Mouse (Mus musculus): ENCODE measurements around the gene Fgf18. TPM values are rescaled to one million over a fixed set of nuclear protein-coding genes. Genes with fewer than 3 reads are reported as not detected.

Gene Fgf18
- total and polyA plus RNA-seq, 2 experiments from 2014 or later = 5.2 to 8.1 TPM

GRCm38 (mm10) chr11:33140111-33140460, 7.1 kb downstream of the Fgf18 start:
- DNase-seq = no peak
- Histone ChIP-seq H3K27me3 (ENCODE audit: insufficient read depth, low read length) (no peaks in the 10 kb centered on the region; the same call in 1 of the 2 replicates), H3K4me1 (ENCODE audit: insufficient read depth) (no peaks in the 10 kb centered on the region; the same call in 1 of the 2 replicates), H3K9ac (no peak overlapping the region), H3K4me3 (ENCODE audit: low read depth, low read length) (no peak overlapping the region), H3K4me2 (ENCODE audit: low read depth) (no peak overlapping the region), H3K27ac (ENCODE audit: low read depth, low read length) (no peak overlapping the region), H3K36me3 (ENCODE audit: insufficient read depth) (no peaks in the 10 kb centered on the region), H3K9me3 (ENCODE audit: low read length) (no peaks in the 10 kb centered on the region)
- 77% methylated on average over 5 of the region's 5 CpGs for WGBS
- no peak for ATAC-seq
- TF ChIP-seq CTCF (IDR thresholded peaks at IDR 0.05; ENCODE audit: low read depth) = no peak

GRCm38 (mm10) chr11:33139458-33140110, 7.6 kb downstream of the Fgf18 start:
- TF ChIP-seq CTCF (IDR thresholded peaks at IDR 0.05; ENCODE audit: low read depth) = no peak
- Histone ChIP-seq H3K4me2 (ENCODE audit: low read depth) (no peak overlapping the region), H3K27ac (ENCODE audit: low read depth, low read length) (no peak overlapping the region), H3K27me3 (ENCODE audit: insufficient read depth, low read length) (no peaks in the 10 kb centered on the region), H3K4me1 (ENCODE audit: insufficient read depth) (no peaks in the 10 kb centered on the region), H3K9me3 (ENCODE audit: low read length) (no peaks in the 10 kb centered on the region), H3K4me3 (ENCODE audit: low read depth, low read length) (no peak overlapping the region), H3K9ac (no peak overlapping the region), H3K36me3 (ENCODE audit: insufficient read depth) (no peaks in the 10 kb centered on the region)
- WGBS = 80% methylated on average over 9 of the region's 9 CpGs
- no peak for ATAC-seq
- DNase-seq = no peak

- Histone ChIP-seq H3K4me1 (ENCODE audit: insufficient read depth) (no peaks in the 10 kb centered on the region), H3K9ac (no peak overlapping the region), H3K4me2 (ENCODE audit: low read depth) (no peak overlapping the region), H3K4me3 (ENCODE audit: low read depth, low read length) (no peak overlapping the region), H3K27ac (ENCODE audit: low read depth, low read length) (no peak overlapping the region), H3K27me3 (ENCODE audit: insufficient read depth, low read length) (no peaks in the 10 kb centered on the region), H3K36me3 (ENCODE audit: insufficient read depth) (no peaks in the 10 kb centered on the region), H3K9me3 (ENCODE audit: low read length) (no peaks in the 10 kb centered on the region)
- no peak for TF ChIP-seq CTCF (IDR thresholded peaks at IDR 0.05; ENCODE audit: low read depth)
- ATAC-seq (no peak), DNase-seq (no peak)
- 89% methylated on average over 5 of the region's 5 CpGs for WGBS
These were observed 8.5 kb downstream of the Fgf18 start for GRCm38 (mm10) chr11:33138686-33139085.

- H3K4me1 ChIP-seq (ENCODE audit: insufficient read depth) = no peaks in the 10 kb centered on the region
- 90% methylated on average over 8 of the region's 8 CpGs for WGBS
- TF ChIP-seq CTCF (IDR thresholded peaks at IDR 0.05; ENCODE audit: low read depth) = no peak
- no peak overlapping the region for H3K27ac ChIP-seq (ENCODE audit: low read depth, low read length)
- DNase-seq = no peak
- H3K9ac ChIP-seq = no peak overlapping the region
- no peaks in the 10 kb centered on the region for H3K36me3 ChIP-seq (ENCODE audit: insufficient read depth)
- ATAC-seq = no peak
- H3K9me3 ChIP-seq (ENCODE audit: low read length) = no peaks in the 10 kb centered on the region
- H3K27me3 ChIP-seq (ENCODE audit: insufficient read depth, low read length) = no peaks in the 10 kb centered on the region
- no peak overlapping the region for H3K4me2 ChIP-seq (ENCODE audit: low read depth)
- H3K4me3 ChIP-seq (ENCODE audit: low read depth, low read length) = no peak overlapping the region
These were observed 12.7 kb downstream of the Fgf18 start for GRCm38 (mm10) chr11:33134391-33134986.

GRCm38 (mm10) chr11:33132619-33133338, 14.4 kb downstream of the Fgf18 start:
- DNase-seq (no peak), ATAC-seq (no peak)
- Histone ChIP-seq H3K27ac (ENCODE audit: low read depth, low read length) (no peak overlapping the region), H3K4me1 (ENCODE audit: insufficient read depth) (no peaks in the 10 kb centered on the region), H3K4me3 (ENCODE audit: low read depth, low read length) (no peak overlapping the region), H3K36me3 (ENCODE audit: insufficient read depth) (no peaks in the 10 kb centered on the region), H3K9ac (no peak overlapping the region), H3K27me3 (ENCODE audit: insufficient read depth, low read length) (no peaks in the 10 kb centered on the region), H3K4me2 (ENCODE audit: low read depth) (no peak overlapping the region), H3K9me3 (ENCODE audit: low read length) (no peaks in the 10 kb centered on the region)
- 72% methylated on average over 8 of the region's 8 CpGs for WGBS
- TF ChIP-seq CTCF (IDR thresholded peaks at IDR 0.05; ENCODE audit: low read depth) = no peak

- H3K27ac ChIP-seq (ENCODE audit: low read depth, low read length) = no peak overlapping the region
- H3K4me2 ChIP-seq (ENCODE audit: low read depth) = no peak overlapping the region
- H3K9me3 ChIP-seq (ENCODE audit: low read length) = no peaks in the 10 kb centered on the region
- no peak for TF ChIP-seq CTCF (IDR thresholded peaks at IDR 0.05; ENCODE audit: low read depth)
- H3K36me3 ChIP-seq (ENCODE audit: insufficient read depth) = no peaks in the 10 kb centered on the region
- H3K4me3 ChIP-seq (ENCODE audit: low read depth, low read length) = no peak overlapping the region
- no peak for ATAC-seq
- H3K4me1 ChIP-seq (ENCODE audit: insufficient read depth) = no peaks in the 10 kb centered on the region
- DNase-seq = no peak
- H3K9ac ChIP-seq = no peak overlapping the region
- H3K27me3 ChIP-seq (ENCODE audit: insufficient read depth, low read length) = no peaks in the 10 kb centered on the region; the same call in 1 of the 2 replicates
These were observed 20.1 kb downstream of the Fgf18 start for GRCm38 (mm10) chr11:33127058-33127457.
